Mouse (Mus musculus) ES-E14 (cell line): Measurements from ENCODE around the gene Ubc. TPM values are rescaled to one million over a fixed set of nuclear protein-coding genes. Genes with fewer than 3 reads are reported as not detected.

Experiments used
- DNase-seq: peaks from one replicate; pipeline ENCODE4 v3.0.0-alpha.2; 2013; ENCODE audit warnings: low read depth, low spot score
- H3K27ac ChIP-seq: 2 replicates; pipeline ENCODE4 v1.5.1; 2012; ENCODE audit warnings: low read depth, mild to moderate bottlenecking, low read length, moderate library complexity, mixed read lengths; ENCODE audit not compliant: poor library complexity, insufficient read depth, severe bottlenecking
- H3K36me3 ChIP-seq: 2 replicates; pipeline ENCODE4 v1.6.1; 2012; ENCODE audit warnings: mild to moderate bottlenecking, low read length, moderate library complexity, mixed read lengths; ENCODE audit not compliant: control insufficient read depth, poor library complexity, insufficient read depth, severe bottlenecking
- H3K4me1 ChIP-seq, 2 experiments: fragments of 150-350 bp in 1 of 2; sonication (generic) in 1 of 2; 2 replicates each; pipeline ENCODE4 v1.6.1; 2012; ENCODE audit warnings: low read length in 2 of 2, mild to moderate bottlenecking in 1 of 2, mixed read lengths in 1 of 2; ENCODE audit not compliant: control insufficient read depth in 2 of 2, insufficient read depth in 2 of 2, poor library complexity in 1 of 2
- H3K4me3 ChIP-seq, 2 experiments: fragments of 150-350 bp in 1 of 2; sonication (generic) in 1 of 2; 2 replicates each; pipeline ENCODE4 v1.5.1; 2012; ENCODE audit warnings: low read length in 2 of 2, low read depth in 1 of 2, mild to moderate bottlenecking in 1 of 2, mixed read lengths in 1 of 2; ENCODE audit not compliant: insufficient read depth in 1 of 2, poor library complexity in 1 of 2, severe bottlenecking in 1 of 2
- H3K9ac ChIP-seq: 2 replicates; pipeline ENCODE4 v1.6.1; 2012; ENCODE audit warnings: low read depth, mild to moderate bottlenecking, low read length, mixed read lengths; ENCODE audit not compliant: poor library complexity, insufficient read depth, severe bottlenecking
- H3K9me3 ChIP-seq: fragments of 150-350 bp; sonication (generic); 2 replicates; pipeline ENCODE4 v1.6.1; 2012; ENCODE audit warnings: low read depth, mild to moderate bottlenecking, low read length; ENCODE audit not compliant: control insufficient read depth, insufficient read depth
- CHD2 ChIP-seq: IDR thresholded peaks from 2 replicates; pipeline ENCODE4 v1.6.1; 2014; ENCODE audit warnings: mild to moderate bottlenecking, low read depth, low read length, inconsistent platforms
- HCFC1 ChIP-seq: IDR thresholded peaks from 2 replicates; pipeline ENCODE4 v1.6.1; 2012; ENCODE audit warnings: low read length, inconsistent platforms, borderline replicate concordance; ENCODE audit not compliant: insufficient read depth
- MAFK ChIP-seq: IDR thresholded peaks from 2 replicates; pipeline ENCODE4 v1.6.1; 2014; ENCODE audit warnings: mild to moderate bottlenecking, low read depth, low read length, inconsistent platforms; ENCODE audit not compliant: insufficient read depth
- ZC3H11A ChIP-seq: IDR thresholded peaks from 2 replicates; pipeline ENCODE4 v1.6.1; 2012; ENCODE audit warnings: low read depth, mild to moderate bottlenecking, inconsistent platforms, low read length, borderline replicate concordance
- ZNF384 ChIP-seq: IDR thresholded peaks from 2 replicates; pipeline ENCODE4 v1.6.1; 2012; ENCODE audit warnings: low read depth, low read length, inconsistent platforms
- in situ Hi-C, 2 experiments: fragments of 600-800 bp; cut with MboI; formaldehyde crosslinking; loops; one replicate each; pipeline ENCODE4 v1.15.1; 2025; ENCODE audit warnings: low sequenced_read_pairs in 2 of 2, inconsistent platforms in 1 of 2; ENCODE audit not compliant: unreplicated experiment in 2 of 2
- total RNA-seq: library from RNA; depleted of rRNA; stranded (reverse); fragments of 300-350 nt; gene quantifications from 2 replicates; pipeline ENCODE4 v1.2.3, GENCODE M21; 2012

Gene Ubc
- total RNA-seq, 1 experiment = 1,120 TPM

- no peaks in the 10 kb centered on the region for H3K4me1 ChIP-seq
- no peaks in the 10 kb centered on the region for H3K36me3 ChIP-seq
- no peak overlapping the region for H3K27ac ChIP-seq
- H3K9ac ChIP-seq = no peak overlapping the region
- no peak for DNase-seq
- in situ Hi-C loops = no loop called here
- H3K4me3 ChIP-seq = no peak overlapping the region
- no peaks in the 10 kb centered on the region for H3K9me3 ChIP-seq
- no peak for TF ChIP-seq ZC3H11A
- no peak for TF ChIP-seq CHD2
- TF ChIP-seq ZNF384 = no peak
- no peak for TF ChIP-seq HCFC1
- no peak for TF ChIP-seq MAFK
These were observed 41.9 kb downstream of the Ubc start for GRCm38 (mm10) chr5:125348067-125348466.

GRCm38 (mm10) chr5:125344296-125344695 lies 45.7 kb downstream of the Ubc start:
- in situ Hi-C loops = no loop called here
- Histone ChIP-seq H3K4me1 (peaks cover 2 to 3% of the 10 kb centered on the region in 2 experiments; a peak in 2 of 4 replicates), H3K36me3 (no peaks in the 10 kb centered on the region), H3K27ac (no peak overlapping the region), H3K4me3 (no peak overlapping the region), H3K9ac (no peak overlapping the region), H3K9me3 (no peaks in the 10 kb centered on the region)
- DNase-seq = no peak
- TF ChIP-seq HCFC1 = no peak
- TF ChIP-seq CHD2 = no peak
- TF ChIP-seq ZC3H11A = no peak
- TF ChIP-seq ZNF384 = no peak
- TF ChIP-seq MAFK = no peak

DNA sequence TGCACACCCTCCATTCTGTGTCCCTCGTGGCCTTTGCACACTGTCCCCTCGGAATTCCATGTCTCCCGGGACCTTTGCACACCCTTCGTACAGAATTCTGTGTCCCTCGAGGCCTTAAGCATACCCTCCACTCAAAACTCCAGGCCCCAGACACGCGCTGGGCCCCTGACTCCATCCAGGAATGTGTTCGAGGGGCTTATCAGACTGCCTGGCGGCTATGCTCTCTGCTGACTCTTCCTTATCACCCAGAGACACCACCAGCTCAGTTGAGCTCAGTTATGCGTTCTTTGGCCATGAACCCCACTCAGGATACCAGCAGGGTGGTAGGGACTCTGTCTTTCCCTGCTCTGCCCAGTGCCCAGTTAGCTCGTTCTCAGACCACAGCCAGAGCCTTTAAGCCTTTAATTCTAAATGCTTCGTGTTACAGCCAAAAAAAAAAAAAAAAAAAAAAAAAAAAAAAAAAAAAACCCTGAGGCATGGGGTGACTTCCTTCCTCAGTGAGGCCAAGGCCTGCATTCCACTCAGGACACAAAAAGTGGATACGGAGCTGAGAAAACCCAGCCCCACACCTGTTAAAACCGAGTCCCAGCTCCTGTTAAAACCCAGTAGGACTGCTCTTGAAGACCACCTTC lies 48.4 kb downstream of the Ubc start:
- H3K27ac ChIP-seq = no peak overlapping the region
- no peak overlapping the region for H3K9ac ChIP-seq
- no peaks in the 10 kb centered on the region for H3K9me3 ChIP-seq
- H3K36me3 ChIP-seq = no peaks in the 10 kb centered on the region
- DNase-seq = no peak
- TF ChIP-seq MAFK (no peak), ZNF384 (peak; percentile 75), HCFC1 (no peak)
- peak overlapping the region in 1 of 2 experiments; percentile 99; a peak in 1 of 4 replicates for H3K4me3 ChIP-seq
- in situ Hi-C loops = no loop called here
- peaks cover 3 to 4% of the 10 kb centered on the region in 2 experiments; a peak in 2 of 4 replicates for H3K4me1 ChIP-seq

DNA sequence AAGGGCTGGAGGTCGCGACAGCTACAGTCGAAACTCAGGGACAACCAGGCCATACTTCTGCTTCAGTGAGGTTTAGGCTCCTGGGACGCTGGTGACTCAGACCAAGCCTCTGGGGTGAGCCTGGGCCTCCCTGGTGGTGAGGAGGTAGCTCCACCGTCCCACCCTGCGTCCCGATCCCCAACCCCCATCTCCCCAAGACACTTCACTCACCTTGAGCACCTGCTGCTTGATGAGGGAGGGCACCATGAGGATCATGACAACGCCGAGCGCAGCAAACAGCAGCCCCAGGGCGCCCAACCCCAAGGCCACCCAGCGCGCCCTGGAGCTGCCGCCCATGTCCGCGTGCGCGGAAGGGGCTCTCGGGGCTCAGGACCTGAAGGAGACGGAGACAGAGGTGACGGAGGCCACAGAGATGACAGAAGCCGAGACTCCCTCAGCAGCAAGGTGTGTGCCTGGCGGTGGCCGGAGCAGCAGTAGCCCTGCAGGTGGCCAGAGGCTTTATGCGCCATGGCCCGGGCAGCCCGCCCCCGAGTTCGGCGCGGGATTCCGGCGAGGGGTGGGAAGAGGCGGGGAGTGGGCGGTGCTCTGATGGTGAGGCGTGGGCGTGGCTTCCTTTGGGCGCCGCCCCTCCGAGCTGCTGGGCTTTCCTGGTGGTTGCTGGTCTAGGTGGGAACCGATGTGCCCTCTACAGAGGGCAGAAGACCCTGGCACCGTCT lies 49.3 kb downstream of the Ubc start, which contains the start of gene Scarb1:
Scarb1 (minus strand) TSS at position 548 of the 716 bp plus-strand sequence.
- H3K4me3 ChIP-seq = peak within 1 kb of the TSS; percentile 75 to 99
- TF ChIP-seq ZC3H11A = no peak
- no peak for TF ChIP-seq ZNF384
- TF ChIP-seq MAFK = no peak
- TF ChIP-seq CHD2 = no peak
- no peak for TF ChIP-seq HCFC1
- H3K9ac ChIP-seq = peak within 1 kb of the TSS; percentile 65
- H3K9me3 ChIP-seq = no peaks in the 10 kb centered on the region
- in situ Hi-C loops = no loop called here
- peaks cover 3 to 4% of the 10 kb centered on the region in 2 experiments; a peak in 2 of 4 replicates for H3K4me1 ChIP-seq
- DNase-seq = peak; percentile 72
- no peak within 1 kb of the TSS for H3K27ac ChIP-seq
- H3K36me3 ChIP-seq = no peaks in the 10 kb centered on the region
